Mouse (Mus musculus) heart, adult 2 months (tissue): ENCODE results near the gene Nat8f1.
"Not testable (repeated sequence)": the region's sequence is repeated elsewhere in the genome, so short reads cannot be mapped to it uniquely, and the experiment has no call there.

Experiments
- CTCF ChIP-seq: fragments of 200-600 bp; IDR thresholded peaks from 2 replicates; pipeline ENCODE4 v1.8.1; 2022; ENCODE audit warnings: antibody characterized with exemption, mild to moderate bottlenecking, moderate library complexity
- EP300 ChIP-seq: fragments of 200-500 bp; IDR thresholded peaks from 2 replicates; pipeline ENCODE4 v1.6.1; 2011; ENCODE audit warnings: low read depth, low read length, control low read depth; ENCODE audit not compliant: insufficient read depth
- POLR2A ChIP-seq: fragments of 200-500 bp; IDR thresholded peaks from 2 replicates; pipeline ENCODE4 v1.6.1; 2011; ENCODE audit warnings: mild to moderate bottlenecking, low read depth, low read length, control low read depth; ENCODE audit not compliant: insufficient read depth

GRCm38 (mm10) chr6:85898596-85899475 is 16.7 kb downstream of the Nat8f1 start:
- not testable (repeated sequence) for TF ChIP-seq POLR2A, CTCF, EP300
